Mouse (Mus musculus) stomach, embryonic 15.5 days (tissue): ENCODE data around the gene Atg4c. TPM values are rescaled to one million over a fixed set of nuclear protein-coding genes. Genes with fewer than 3 reads are reported as not detected.

Experiments used
- ATAC-seq: fragments of 200-750 bp; cut with Nextera tagmentation; 2 replicates; pipeline ENCODE4 v1.8.0; 2017; ENCODE audit warnings: low read depth, moderate number of reproducible peaks, moderate TSS enrichment; ENCODE audit not compliant: insufficient read depth, low FRiP score
- H3K27ac ChIP-seq: fragments of 300-500 bp; sonication (generic); 2 replicates; pipeline ENCODE4 v1.5.1; 2015; ENCODE audit warnings: mild to moderate bottlenecking, inconsistent platforms
- H3K27me3 ChIP-seq: fragments of 300-500 bp; sonication (generic); replicated peaks from 2 replicates; pipeline ENCODE4 v1.6.1; 2015; ENCODE audit warnings: inconsistent platforms
- H3K36me3 ChIP-seq: fragments of 300-500 bp; sonication (generic); 2 replicates; pipeline ENCODE4 v1.6.1; 2015; ENCODE audit warnings: inconsistent platforms
- H3K4me1 ChIP-seq: fragments of 300-500 bp; sonication (generic); 2 replicates; pipeline ENCODE4 v1.6.1; 2015; ENCODE audit warnings: inconsistent platforms
- H3K4me2 ChIP-seq: fragments of 300-500 bp; sonication (generic); 2 replicates; pipeline ENCODE4 v1.6.1; 2015; ENCODE audit warnings: mild to moderate bottlenecking, inconsistent platforms
- H3K4me3 ChIP-seq: fragments of 300-500 bp; sonication (generic); replicated peaks from 2 replicates; pipeline ENCODE4 v1.5.1; 2015; ENCODE audit warnings: inconsistent platforms
- H3K9ac ChIP-seq: fragments of 300-500 bp; sonication (generic); 2 replicates; pipeline ENCODE4 v1.6.1; 2015; ENCODE audit warnings: inconsistent platforms
- H3K9me3 ChIP-seq: fragments of 300-500 bp; sonication (generic); 2 replicates; pipeline ENCODE4 v1.6.1; 2016; ENCODE audit warnings: inconsistent platforms
- WGBS: fragments of 180-500 bp; shearing (Covaris S2); methylation state at CpG from one replicate; pipeline ENCODE4 v1.1.7; 2015; 5-methylcytosine and 5-hydroxymethylcytosine counted together
- polyA plus RNA-seq: library from polyadenylated mRNA; unstranded; fragments of >200 nt; fragmentation: Nextera tagmentation; extraction: Ambion mirVana; gene quantifications from 2 replicates; pipeline ENCODE4 v1.2.1, GENCODE M21; 2015

Gene Atg4c
- polyA plus RNA-seq, 1 experiment from 2014 or later, result 12.5 TPM

- no peak for ATAC-seq
- no peaks in the 10 kb centered on the region for H3K36me3 ChIP-seq
- no peaks in the 10 kb centered on the region for H3K9me3 ChIP-seq
- H3K27me3 ChIP-seq, result no peaks in the 10 kb centered on the region
- no peaks in the 10 kb centered on the region for H3K4me1 ChIP-seq
- H3K27ac ChIP-seq, result no peak overlapping the region
- no peak overlapping the region for H3K4me2 ChIP-seq
- no peak overlapping the region for H3K9ac ChIP-seq
- 83% methylated on average over 7 of the region's 7 CpGs for WGBS
- no peak overlapping the region for H3K4me3 ChIP-seq
These were observed 19.5 kb upstream of the Atg4c start for GRCm38 (mm10) chr4:99174265-99174664.

GRCm38 (mm10) chr4:99176841-99177240 is 16.9 kb upstream of the Atg4c start:
- H3K4me3 ChIP-seq, result no peak overlapping the region
- ATAC-seq, result no peak; the same call in 1 of the 2 replicates
- H3K9me3 ChIP-seq, result no peaks in the 10 kb centered on the region
- WGBS, result 49% methylated on average over 7 of the region's 7 CpGs
- no peak overlapping the region for H3K27ac ChIP-seq
- H3K9ac ChIP-seq, result no peak overlapping the region
- H3K36me3 ChIP-seq, result no peaks in the 10 kb centered on the region
- no peaks in the 10 kb centered on the region for H3K27me3 ChIP-seq
- H3K4me2 ChIP-seq, result no peak overlapping the region
- no peaks in the 10 kb centered on the region for H3K4me1 ChIP-seq

GRCm38 (mm10) chr4:99177255-99177654 is 16.5 kb upstream of the Atg4c start:
- H3K27ac ChIP-seq, result no peak overlapping the region
- H3K4me2 ChIP-seq, result no peak overlapping the region
- H3K36me3 ChIP-seq, result no peaks in the 10 kb centered on the region
- no peaks in the 10 kb centered on the region for H3K9me3 ChIP-seq
- no peaks in the 10 kb centered on the region for H3K4me1 ChIP-seq
- 77% methylated on average over 4 of the region's 4 CpGs for WGBS
- H3K27me3 ChIP-seq, result no peaks in the 10 kb centered on the region
- H3K4me3 ChIP-seq, result no peak overlapping the region
- H3K9ac ChIP-seq, result no peak overlapping the region
- no peak for ATAC-seq

- WGBS, result 69% methylated on average over 5 of the region's 5 CpGs
- H3K4me2 ChIP-seq, result no peak overlapping the region
- H3K27ac ChIP-seq, result no peak overlapping the region
- no peaks in the 10 kb centered on the region for H3K27me3 ChIP-seq
- ATAC-seq, result no peak
- H3K9ac ChIP-seq, result no peak overlapping the region
- H3K4me3 ChIP-seq, result no peak overlapping the region
- H3K36me3 ChIP-seq, result no peaks in the 10 kb centered on the region
- no peaks in the 10 kb centered on the region for H3K9me3 ChIP-seq
- H3K4me1 ChIP-seq, result no peaks in the 10 kb centered on the region
These were observed 14.9 kb upstream of the Atg4c start for GRCm38 (mm10) chr4:99178851-99179250.

GRCm38 (mm10) chr4:99179446-99180120 is 14.2 kb upstream of the Atg4c start:
- WGBS, result 68% methylated on average over 21 of the region's 21 CpGs

GRCm38 (mm10) chr4:99180921-99181320 is 12.8 kb upstream of the Atg4c start:
- no peak overlapping the region for H3K27ac ChIP-seq
- H3K9me3 ChIP-seq, result no peaks in the 10 kb centered on the region
- no peaks in the 10 kb centered on the region for H3K4me1 ChIP-seq
- H3K4me3 ChIP-seq, result no peak overlapping the region
- no peak overlapping the region for H3K4me2 ChIP-seq
- no peaks in the 10 kb centered on the region for H3K36me3 ChIP-seq
- 69% methylated on average over 5 of the region's 5 CpGs for WGBS
- ATAC-seq, result no peak
- no peaks in the 10 kb centered on the region for H3K27me3 ChIP-seq
- H3K9ac ChIP-seq, result no peak overlapping the region

More at GRCm38 (mm10) chr4:99179446-99180120, 14.2 kb upstream of the Atg4c start:
- Histone ChIP-seq H3K4me1 (no peaks in the 10 kb centered on the region), H3K9ac (no peak overlapping the region), H3K27me3 (no peaks in the 10 kb centered on the region), H3K36me3 (no peaks in the 10 kb centered on the region), H3K4me3 (no peak overlapping the region), H3K9me3 (no peaks in the 10 kb centered on the region), H3K4me2 (no peak overlapping the region), H3K27ac (no peak overlapping the region)
- ATAC-seq, result no peak

GRCm38 (mm10) chr4:99181739-99182419 is 11.9 kb upstream of the Atg4c start:
- H3K9me3 ChIP-seq, result no peaks in the 10 kb centered on the region
- H3K36me3 ChIP-seq, result no peaks in the 10 kb centered on the region
- no peak for ATAC-seq
- H3K4me2 ChIP-seq, result no peak overlapping the region
- no peak overlapping the region for H3K4me3 ChIP-seq
- H3K4me1 ChIP-seq, result no peaks in the 10 kb centered on the region
- WGBS, result 71% methylated on average over 9 of the region's 9 CpGs
- no peaks in the 10 kb centered on the region for H3K27me3 ChIP-seq
- H3K9ac ChIP-seq, result no peak overlapping the region
- H3K27ac ChIP-seq, result no peak overlapping the region

- no peaks in the 10 kb centered on the region for H3K27me3 ChIP-seq
These were observed 10.9 kb upstream of the Atg4c start for GRCm38 (mm10) chr4:99182660-99183431.

GRCm38 (mm10) chr4:99184678-99185077 is 9.1 kb upstream of the Atg4c start:
- no peak overlapping the region for H3K27ac ChIP-seq
- H3K4me3 ChIP-seq, result no peak overlapping the region
- no peaks in the 10 kb centered on the region for H3K27me3 ChIP-seq
- no peaks in the 10 kb centered on the region for H3K36me3 ChIP-seq
- ATAC-seq, result no peak
- H3K9me3 ChIP-seq, result no peaks in the 10 kb centered on the region
- H3K4me2 ChIP-seq, result no peak overlapping the region
- 75% methylated on average over 4 of the region's 4 CpGs for WGBS
- no peak overlapping the region for H3K9ac ChIP-seq
- no peaks in the 10 kb centered on the region for H3K4me1 ChIP-seq

More at GRCm38 (mm10) chr4:99182660-99183431, 10.9 kb upstream of the Atg4c start:
- Histone ChIP-seq H3K9ac (no peak overlapping the region), H3K4me2 (no peak overlapping the region), H3K9me3 (no peaks in the 10 kb centered on the region), H3K36me3 (no peaks in the 10 kb centered on the region), H3K4me3 (no peak overlapping the region), H3K27ac (no peak overlapping the region), H3K4me1 (no peaks in the 10 kb centered on the region)
- 76% methylated on average over 20 of the region's 20 CpGs for WGBS
- ATAC-seq, result no peak

- Histone ChIP-seq H3K36me3 (no peaks in the 10 kb centered on the region), H3K4me3 (no peak overlapping the region), H3K4me2 (no peak overlapping the region), H3K4me1 (no peaks in the 10 kb centered on the region), H3K9me3 (no peaks in the 10 kb centered on the region), H3K27ac (no peak overlapping the region), H3K9ac (no peak overlapping the region), H3K27me3 (no peaks in the 10 kb centered on the region)
- 79% methylated on average over 4 of the region's 4 CpGs for WGBS
- no peak for ATAC-seq
These were observed 8.4 kb upstream of the Atg4c start for GRCm38 (mm10) chr4:99185305-99185704.

GRCm38 (mm10) chr4:99186412-99187125 is 7.2 kb upstream of the Atg4c start:
- Histone ChIP-seq H3K27ac (no peak overlapping the region), H3K9me3 (no peaks in the 10 kb centered on the region), H3K27me3 (no peaks in the 10 kb centered on the region), H3K4me2 (no peak overlapping the region), H3K36me3 (no peaks in the 10 kb centered on the region), H3K9ac (no peak overlapping the region), H3K4me3 (no peak overlapping the region), H3K4me1 (no peaks in the 10 kb centered on the region)
- 86% methylated on average over 11 of the region's 11 CpGs for WGBS
- no peak for ATAC-seq
